Mouse (Mus musculus) kidney, embryonic 16.5 days (tissue): Measurements from ENCODE around the gene Prss38. TPM values are rescaled to one million over a fixed set of nuclear protein-coding genes. Genes with fewer than 3 reads are reported as not detected.
A peak's percentile ranks its signal among the peaks of the same experiment; 100 is the strongest.

Experiments
- ATAC-seq: fragments of 200-750 bp; cut with Nextera tagmentation; 2 replicates; pipeline ENCODE4 v1.8.0; 2017; ENCODE audit warnings: moderate TSS enrichment; ENCODE audit not compliant: low FRiP score, low TSS enrichment
- H3K27ac ChIP-seq: fragments of 300-500 bp; sonication (generic); 2 replicates; pipeline ENCODE4 v1.5.1; 2014; ENCODE audit warnings: low read length
- H3K27me3 ChIP-seq: fragments of 300-500 bp; sonication (generic); 2 replicates; pipeline ENCODE4 v1.6.1; 2014; ENCODE audit warnings: low read length, control low read depth, mixed read lengths; ENCODE audit not compliant: insufficient read depth
- H3K36me3 ChIP-seq: fragments of 300-500 bp; sonication (generic); 2 replicates; pipeline ENCODE4 v1.6.1; 2014; ENCODE audit warnings: low read length, control low read depth, mixed read lengths; ENCODE audit not compliant: insufficient read depth
- H3K4me1 ChIP-seq: fragments of 300-500 bp; sonication (generic); 2 replicates; pipeline ENCODE4 v1.6.1; 2014; ENCODE audit warnings: low read length, control low read depth, mixed read lengths; ENCODE audit not compliant: insufficient read depth
- H3K4me2 ChIP-seq: fragments of 300-500 bp; sonication (generic); replicated peaks from 2 replicates; pipeline ENCODE4 v1.6.1; 2014; ENCODE audit warnings: low read depth, low read length
- H3K4me3 ChIP-seq: fragments of 300-500 bp; sonication (generic); 2 replicates; pipeline ENCODE4 v1.5.1; 2014; ENCODE audit warnings: mild to moderate bottlenecking, low read length
- H3K9ac ChIP-seq: fragments of 300-500 bp; sonication (generic); replicated peaks from 2 replicates; pipeline ENCODE4 v1.6.1; 2014; ENCODE audit warnings: low read length
- H3K9me3 ChIP-seq: fragments of 300-500 bp; sonication (generic); 2 replicates; pipeline ENCODE4 v1.6.1; 2016; ENCODE audit warnings: low read length, control low read depth
- WGBS: fragments of 180-500 bp; shearing (Covaris S2); extraction: QIAGEN DNeasy Blood & Tissue Kit; methylation state at CpG from one replicate; pipeline ENCODE4 v1.1.7; 2014; 5-methylcytosine and 5-hydroxymethylcytosine counted together
- polyA plus RNA-seq: library from polyadenylated mRNA; unstranded; fragments of >200 nt; fragmentation: Nextera tagmentation; extraction: Ambion mirVana; gene quantifications from 2 replicates; pipeline ENCODE4 v1.2.1, GENCODE M21; 2015

The Prss38 gene
- polyA plus RNA-seq, 1 experiment from 2014 or later, result not detected

DNA sequence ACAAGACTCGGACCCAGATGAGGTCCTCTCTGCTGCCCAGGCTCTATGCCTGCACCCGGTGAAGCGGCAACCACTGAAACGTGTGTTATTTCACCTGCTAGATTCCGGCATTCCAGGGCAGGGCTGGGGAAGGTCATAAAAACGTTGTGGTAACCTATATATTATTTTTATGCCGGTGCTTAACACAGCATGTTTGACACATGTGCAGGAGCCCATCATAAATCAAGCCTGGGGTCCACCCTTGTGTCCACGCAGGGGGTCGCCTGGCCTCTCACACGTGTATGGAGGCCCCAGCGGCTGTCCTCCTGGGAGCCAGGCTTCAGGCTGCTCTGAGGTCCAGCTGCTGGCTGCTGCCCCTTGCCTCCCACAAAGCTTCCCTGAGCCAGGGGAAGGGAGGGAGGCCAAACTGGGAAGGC is 18.6 kb downstream of the Prss38 start:
- Histone ChIP-seq H3K4me3 (no peak overlapping the region), H3K36me3 (no peaks in the 10 kb centered on the region), H3K27me3 (0 out of 2 replicates have a peak, but pooled peaks cover 4% of the 10 kb centered on the region), H3K4me1 (peaks cover 12% of the 10 kb centered on the region), H3K9ac (no peak overlapping the region), H3K4me2 (no peak overlapping the region), H3K27ac (no peak overlapping the region), H3K9me3 (no peaks in the 10 kb centered on the region)
- ATAC-seq, result peak; percentile 69; the same call in 1 of the 2 replicates
- WGBS, result 21% methylated on average over 11 of the region's 11 CpGs

DNA sequence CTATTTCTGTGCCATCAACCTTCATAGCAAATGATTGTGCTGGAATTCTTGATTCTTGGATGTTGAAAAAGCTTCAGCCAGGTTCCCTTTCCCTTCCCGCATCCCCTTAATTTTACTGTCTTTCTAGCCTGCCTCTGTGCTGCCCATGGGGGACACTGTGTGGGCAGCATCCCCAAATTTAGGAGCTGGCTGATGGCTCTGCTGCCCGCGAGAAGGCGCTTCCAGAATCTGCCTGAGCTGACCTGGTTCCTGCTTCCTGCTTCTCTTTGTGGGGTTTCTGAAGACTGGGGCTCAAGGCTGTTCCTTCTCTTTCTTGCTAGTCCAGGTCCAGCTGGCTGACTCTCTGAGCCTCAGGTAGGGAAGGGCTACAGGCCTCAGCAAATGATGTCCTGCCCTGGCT is 20.7 kb downstream of the Prss38 start:
- Histone ChIP-seq H3K36me3 (no peaks in the 10 kb centered on the region), H3K4me1 (peaks cover 21% of the 10 kb centered on the region), H3K4me2 (no peak overlapping the region), H3K4me3 (no peak overlapping the region), H3K27ac (no peak overlapping the region), H3K9me3 (no peaks in the 10 kb centered on the region), H3K27me3 (0 out of 2 replicates have a peak, but pooled peaks cover 4% of the 10 kb centered on the region), H3K9ac (no peak overlapping the region)
- 88% methylated on average over 4 of the region's 4 CpGs for WGBS
- ATAC-seq, result no peak

GRCm38 (mm10) chr11:59350326-59350725 is 25.1 kb downstream of the Prss38 start:
- Histone ChIP-seq H3K27me3 (no peaks in the 10 kb centered on the region), H3K4me2 (no peak overlapping the region), H3K36me3 (no peaks in the 10 kb centered on the region), H3K4me3 (no peak overlapping the region), H3K9me3 (no peaks in the 10 kb centered on the region), H3K9ac (no peak overlapping the region), H3K27ac (no peak overlapping the region), H3K4me1 (peaks cover 18% of the 10 kb centered on the region)
- 79% methylated on average over 2 of the region's 2 CpGs for WGBS
- ATAC-seq, result no peak

GRCm38 (mm10) chr11:59346166-59346910 is 29.1 kb downstream of the Prss38 start:
- Histone ChIP-seq H3K4me2 (no peak overlapping the region), H3K36me3 (no peaks in the 10 kb centered on the region), H3K4me3 (no peak overlapping the region), H3K9ac (no peak overlapping the region), H3K27ac (no peak overlapping the region), H3K4me1 (peaks cover 18% of the 10 kb centered on the region), H3K27me3 (no peaks in the 10 kb centered on the region), H3K9me3 (no peaks in the 10 kb centered on the region)
- ATAC-seq, result no peak
- WGBS, result 74% methylated on average over 11 of the region's 11 CpGs

- Histone ChIP-seq H3K27me3 (no peaks in the 10 kb centered on the region), H3K9ac (no peak overlapping the region), H3K36me3 (no peaks in the 10 kb centered on the region), H3K4me2 (no peak overlapping the region), H3K9me3 (no peaks in the 10 kb centered on the region), H3K4me1 (peaks cover 10% of the 10 kb centered on the region), H3K4me3 (no peak overlapping the region), H3K27ac (no peak overlapping the region)
- ATAC-seq, result no peak
- WGBS, result 81% methylated on average over 5 of the region's 5 CpGs
Measured at GRCm38 (mm10) chr11:59342956-59343355, 32.5 kb downstream of the Prss38 start.

GRCm38 (mm10) chr11:59338736-59339120 is 36.7 kb downstream of the Prss38 start:
- H3K4me2 ChIP-seq, result no peak overlapping the region
- H3K27ac ChIP-seq, result no peak overlapping the region
- H3K27me3 ChIP-seq, result no peaks in the 10 kb centered on the region
- 0 out of 2 replicates have a peak, but pooled peaks cover 5% of the 10 kb centered on the region for H3K4me1 ChIP-seq
- 92% methylated on average over 2 of the region's 2 CpGs for WGBS
- no peak overlapping the region for H3K4me3 ChIP-seq
- H3K36me3 ChIP-seq, result no peaks in the 10 kb centered on the region
- no peak for ATAC-seq
- no peaks in the 10 kb centered on the region for H3K9me3 ChIP-seq
- H3K9ac ChIP-seq, result no peak overlapping the region

DNA sequence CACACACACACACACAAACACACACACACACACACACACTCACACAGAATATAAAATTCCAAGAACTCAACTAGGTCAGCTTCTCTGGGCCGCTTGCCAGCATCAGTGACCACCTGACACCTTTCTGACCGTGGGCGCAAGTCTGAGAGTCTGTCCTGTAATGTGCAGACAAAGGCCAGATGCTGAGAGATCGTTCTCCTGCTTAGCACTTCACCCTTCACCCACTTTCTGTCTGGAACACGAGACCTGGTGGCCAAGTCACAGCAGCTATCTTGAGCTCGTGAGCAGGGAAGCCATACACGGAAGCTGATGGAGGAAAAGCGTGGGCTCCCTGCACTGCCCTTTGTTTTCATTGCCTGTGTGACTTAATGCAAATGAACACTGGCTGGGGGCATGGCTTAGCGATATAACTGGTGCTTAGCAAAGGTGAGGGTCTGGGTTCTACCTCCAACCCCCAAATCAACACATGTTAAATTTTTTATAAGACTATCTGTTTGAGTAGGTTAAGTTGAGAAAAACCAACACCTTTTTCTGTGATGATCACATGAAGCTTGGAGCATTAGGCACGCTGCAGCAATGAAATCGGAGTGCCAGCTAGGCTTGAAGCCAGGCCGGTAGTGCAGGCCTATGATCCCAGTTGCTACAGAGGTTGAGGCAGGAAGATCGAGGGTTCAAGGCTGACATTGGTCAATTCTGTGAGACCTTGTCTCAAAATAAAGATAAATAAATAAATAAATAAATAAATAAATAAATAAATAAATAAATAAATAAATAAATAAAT is 37.3 kb downstream of the Prss38 start:
- no peak overlapping the region for H3K27ac ChIP-seq
- H3K9ac ChIP-seq, result no peak overlapping the region
- no peaks in the 10 kb centered on the region for H3K9me3 ChIP-seq
- 51% methylated on average over 13 of the region's 13 CpGs for WGBS
- H3K4me2 ChIP-seq, result no peak overlapping the region
- no peak overlapping the region for H3K4me3 ChIP-seq
- H3K36me3 ChIP-seq, result no peaks in the 10 kb centered on the region
- H3K27me3 ChIP-seq, result no peaks in the 10 kb centered on the region
- H3K4me1 ChIP-seq, result peaks cover 7% of the 10 kb centered on the region; the same call in 1 of the 2 replicates
- no peak; the same call in 1 of the 2 replicates for ATAC-seq

- Histone ChIP-seq H3K9me3 (no peaks in the 10 kb centered on the region), H3K27me3 (no peaks in the 10 kb centered on the region), H3K36me3 (no peaks in the 10 kb centered on the region), H3K9ac (no peak overlapping the region), H3K4me2 (no peak overlapping the region), H3K4me1 (peaks cover 12% of the 10 kb centered on the region; the same call in 1 of the 2 replicates), H3K27ac (no peak overlapping the region), H3K4me3 (no peak overlapping the region)
- peak; percentile 41; the same call in 1 of the 2 replicates for ATAC-seq
- WGBS, result 12% methylated on average over 1 of the region's 1 CpGs
Measured at GRCm38 (mm10) chr11:59336381-59336780, 39.1 kb downstream of the Prss38 start.

DNA sequence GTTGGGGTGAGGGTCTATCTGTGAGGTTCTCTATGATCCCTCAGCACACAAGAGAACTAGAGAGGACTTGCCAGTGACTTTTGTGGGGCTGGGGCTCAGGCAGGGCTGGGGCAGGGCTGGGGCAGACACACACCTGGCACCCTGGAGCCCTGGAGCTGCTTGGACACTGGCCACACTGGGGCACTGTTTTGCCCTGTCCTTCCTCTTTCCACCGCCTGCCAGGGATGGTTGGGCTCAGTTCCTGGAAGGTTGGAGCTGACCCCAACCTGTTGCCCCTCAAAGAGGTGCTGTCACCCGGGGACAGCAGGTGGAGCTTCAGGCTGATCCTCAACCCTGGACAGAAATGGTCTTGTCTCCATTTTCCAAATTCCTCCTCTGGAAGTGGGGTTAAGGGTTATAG is 39.5 kb downstream of the Prss38 start:
- H3K4me1 ChIP-seq, result peaks cover 12% of the 10 kb centered on the region; the same call in 1 of the 2 replicates
- H3K36me3 ChIP-seq, result no peaks in the 10 kb centered on the region
- H3K27ac ChIP-seq, result no peak overlapping the region
- WGBS, result 50% methylated on average over 2 of the region's 2 CpGs
- no peaks in the 10 kb centered on the region for H3K9me3 ChIP-seq
- no peak overlapping the region for H3K9ac ChIP-seq
- ATAC-seq, result no peak
- no peak overlapping the region for H3K4me2 ChIP-seq
- H3K27me3 ChIP-seq, result no peaks in the 10 kb centered on the region
- no peak overlapping the region for H3K4me3 ChIP-seq

GRCm38 (mm10) chr11:59335150-59335549 is 40.3 kb downstream of the Prss38 start:
- Histone ChIP-seq H3K36me3 (no peaks in the 10 kb centered on the region), H3K4me3 (no peak overlapping the region), H3K27me3 (no peaks in the 10 kb centered on the region), H3K9me3 (no peaks in the 10 kb centered on the region), H3K27ac (no peak overlapping the region), H3K4me1 (peaks cover 14% of the 10 kb centered on the region; the same call in 1 of the 2 replicates), H3K4me2 (no peak overlapping the region), H3K9ac (no peak overlapping the region)
- 81% methylated on average over 4 of the region's 4 CpGs for WGBS
- no peak for ATAC-seq
